Mouse (Mus musculus) hindlimb bud, embryonic 11.5 days (tissue): ENCODE measurements around the gene Nr3c2.

Experiments used
- DNase-seq: peaks from one replicate; pipeline ENCODE4 v3.0.0-alpha.2; 2012; ENCODE audit warnings: low read depth, low spot score; ENCODE audit errors: extremely low spot score

The Nr3c2 gene

GRCm38 (mm10) chr8:76899411-76900154 is at the start of gene Nr3c2:
Gene Nr3c2, plus strand, starts transcription at chr8:76899442.
- DNase-seq = no peak

DNA sequence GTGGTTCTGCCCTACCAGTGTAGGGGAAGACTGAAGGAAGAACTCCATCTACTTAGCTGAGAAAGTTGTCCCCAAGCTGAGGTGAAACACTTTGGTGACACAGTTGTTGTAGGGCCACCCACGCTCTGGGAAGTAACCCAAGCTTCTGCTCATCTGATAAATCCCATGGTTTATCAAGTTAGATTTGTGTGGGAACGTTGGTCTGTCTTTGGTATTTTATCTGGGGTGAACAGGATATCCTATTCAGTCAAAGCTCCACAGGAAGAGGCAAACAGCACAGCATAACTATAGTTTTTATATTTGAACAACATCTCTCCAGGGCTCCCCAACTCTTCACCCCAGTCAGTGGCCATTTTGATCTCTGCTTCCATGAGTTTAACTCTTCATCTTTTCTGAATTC is 40.7 kb upstream of the Nr3c2 start:
- DNase-seq = no peak

GRCm38 (mm10) chr8:76859709-76860108 is 39.5 kb upstream of the Nr3c2 start:
- no peak for DNase-seq

DNA sequence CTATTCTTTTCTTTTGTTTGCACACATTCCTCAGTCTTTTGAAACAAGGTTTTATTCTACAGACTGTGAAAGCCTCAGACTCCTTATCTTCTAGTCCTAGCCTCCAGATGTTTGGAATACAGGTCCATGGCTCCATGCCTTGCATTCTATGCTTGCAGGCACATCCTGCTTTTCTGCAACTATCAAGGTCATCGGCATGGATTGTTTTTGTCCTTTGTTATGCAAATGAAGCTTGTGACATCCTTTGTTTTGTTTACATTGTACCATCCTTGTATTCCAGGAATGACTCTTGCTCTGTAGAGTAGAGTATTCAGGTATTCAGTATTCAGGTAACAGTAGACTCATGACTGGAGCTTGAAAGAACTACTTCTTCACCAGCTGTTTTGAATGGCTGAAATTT is 36.2 kb upstream of the Nr3c2 start:
- DNase-seq = no peak

- no peak for DNase-seq
These were observed 22.4 kb upstream of the Nr3c2 start for GRCm38 (mm10) chr8:76876809-76877208.

DNA sequence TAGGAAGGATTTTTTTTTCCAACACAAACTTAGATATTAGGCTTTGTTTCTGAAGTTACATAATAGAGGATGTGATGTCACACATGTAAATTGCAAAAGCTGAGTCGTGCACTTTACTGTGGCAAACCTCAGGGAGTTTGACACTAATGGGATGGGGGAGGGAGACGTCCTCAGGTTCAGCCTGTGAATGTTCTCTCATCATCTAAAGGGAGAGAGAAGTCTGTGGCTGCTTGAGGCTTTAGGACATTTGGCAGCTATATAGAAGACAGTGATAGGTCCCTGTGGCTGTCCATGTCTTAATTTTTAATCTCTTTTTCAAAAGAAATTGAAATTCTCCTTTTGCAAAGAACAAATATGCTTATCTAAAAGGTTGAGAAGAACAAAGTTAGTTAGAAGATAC is 2.2 kb upstream of the Nr3c2 start:
- no peak for DNase-seq

GRCm38 (mm10) chr8:76898721-76899410 is 376 bp upstream of the Nr3c2 start:
- DNase-seq = no peak

DNA sequence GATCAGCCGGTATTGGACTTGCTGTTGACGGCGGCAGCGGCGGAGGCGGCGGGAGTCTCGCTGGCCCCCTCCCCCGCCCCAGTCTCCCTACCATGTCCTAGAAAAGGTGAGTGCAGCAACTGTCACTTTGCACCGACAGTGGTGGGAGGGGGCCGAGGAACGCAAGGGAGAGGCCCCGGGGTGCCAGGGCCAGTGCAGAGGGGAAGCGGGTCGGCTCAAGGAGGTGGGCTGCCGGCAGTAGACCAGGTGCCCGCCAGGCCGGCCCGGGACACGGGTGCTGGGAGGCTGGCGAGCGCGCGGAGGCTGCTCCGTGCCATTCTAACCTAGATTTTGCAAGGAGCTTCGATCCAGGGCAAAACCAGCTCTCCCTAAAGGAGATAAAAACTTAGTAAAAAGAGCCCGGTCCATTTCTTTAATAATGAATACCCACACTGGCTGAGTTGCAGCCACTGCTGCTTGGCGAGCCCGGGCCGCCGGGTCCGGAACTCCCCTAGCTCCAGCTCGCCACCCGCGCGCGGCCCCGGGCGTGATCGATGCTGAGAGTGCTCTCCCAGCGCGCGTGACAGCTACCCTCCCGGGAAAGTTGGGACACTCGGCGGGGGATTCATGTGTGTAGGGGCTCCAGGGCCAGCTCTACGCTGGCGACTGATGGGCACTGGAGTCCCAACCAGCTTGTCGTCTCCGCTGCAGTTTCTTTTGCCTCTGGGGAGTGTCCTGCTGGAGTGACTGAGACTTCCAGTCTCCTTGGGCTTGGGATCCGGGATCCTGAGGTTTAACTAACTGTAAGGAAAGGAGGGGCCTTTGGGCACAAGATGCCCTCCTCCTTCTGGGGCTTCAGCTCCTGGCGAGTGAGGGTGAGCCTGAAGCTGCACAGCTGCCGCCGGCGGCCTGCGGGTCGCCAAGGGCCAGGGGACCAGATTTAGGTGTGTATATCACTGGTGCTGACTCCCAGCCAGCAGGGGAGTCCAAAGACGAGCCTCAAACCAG is 1.2 kb downstream of the Nr3c2 start:
- DNase-seq = no peak

DNA sequence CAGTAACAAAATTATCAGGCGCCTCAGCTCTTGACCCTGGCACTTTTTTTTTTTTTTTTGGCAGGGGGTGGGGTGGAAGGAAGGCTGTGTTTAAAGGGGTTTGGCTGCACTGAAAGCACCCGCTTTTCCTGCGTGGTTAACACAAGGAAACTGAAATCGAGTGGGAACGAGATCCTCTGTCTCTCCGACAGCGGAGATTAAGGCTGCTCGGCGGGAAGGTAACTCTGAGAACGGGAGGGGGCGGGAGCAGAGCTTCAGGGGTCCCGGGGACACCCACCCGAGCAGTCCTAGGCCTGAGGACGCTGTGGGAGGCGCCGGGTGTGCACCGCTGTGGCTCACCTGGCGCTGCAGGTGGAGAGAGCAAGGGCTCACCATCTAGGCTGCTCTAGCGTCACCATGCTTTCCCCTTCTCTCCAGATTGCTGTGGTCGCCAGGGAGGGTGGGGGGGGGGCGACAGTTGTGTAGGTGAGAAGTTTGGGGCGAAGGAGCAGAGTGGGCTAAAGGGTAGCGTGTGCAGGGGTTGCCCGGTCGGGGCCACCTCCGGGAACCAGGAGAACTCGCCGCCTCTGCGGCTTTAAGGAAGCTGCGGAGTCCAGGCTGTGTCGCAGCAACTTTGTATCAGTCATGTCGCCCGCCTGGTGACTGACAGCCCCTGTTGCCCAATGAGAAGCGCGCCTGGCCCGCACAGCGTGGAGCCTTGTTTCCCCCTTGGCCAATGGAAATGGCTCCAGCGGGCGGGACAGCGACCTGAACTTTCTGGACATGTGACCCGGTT is 2.4 kb downstream of the Nr3c2 start:
- peak; percentile 75 for DNase-seq

DNA sequence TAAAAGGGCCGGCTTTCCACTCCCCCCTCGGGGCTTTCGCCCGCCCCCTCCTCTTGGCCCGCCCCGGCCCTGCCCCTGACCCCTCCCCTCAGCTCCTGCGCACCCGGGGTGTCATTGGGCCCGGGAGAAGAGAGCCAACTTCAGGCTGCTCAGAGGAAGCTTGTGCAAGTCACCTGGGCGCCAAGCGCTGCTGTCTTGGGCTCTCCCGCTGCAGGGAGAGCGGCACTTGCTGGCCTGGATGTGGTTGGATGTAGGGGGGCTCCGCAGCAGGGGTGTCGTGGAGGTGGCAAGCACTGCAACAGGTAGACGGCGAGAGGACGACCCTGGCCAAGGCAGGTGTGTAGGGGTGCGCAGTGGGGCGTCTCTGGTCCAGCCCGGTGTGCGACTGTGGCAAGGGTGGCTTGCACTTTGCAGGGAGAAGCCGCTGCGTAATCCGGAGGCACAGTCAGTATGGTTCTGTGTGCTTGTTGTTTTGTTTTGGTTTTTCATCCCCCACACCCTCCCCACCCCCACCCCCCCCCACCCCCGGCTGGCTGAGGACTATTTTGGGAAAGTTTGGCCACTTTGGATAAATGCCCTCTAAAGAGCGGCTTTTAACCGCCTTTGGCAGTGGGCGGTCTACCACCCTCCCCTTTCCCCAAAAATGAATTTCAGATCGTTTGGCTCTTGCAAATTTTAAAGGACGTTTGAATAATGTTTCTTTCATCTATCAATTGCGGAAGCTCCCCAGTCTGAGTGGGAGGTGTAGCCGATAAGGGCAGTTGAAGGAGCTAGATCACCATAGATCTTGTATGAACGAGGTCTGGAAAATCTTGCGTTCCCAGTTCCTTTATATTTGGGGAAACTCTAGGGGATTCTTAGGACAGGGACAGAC is 3.2 kb downstream of the Nr3c2 start:
- no peak for DNase-seq

DNA sequence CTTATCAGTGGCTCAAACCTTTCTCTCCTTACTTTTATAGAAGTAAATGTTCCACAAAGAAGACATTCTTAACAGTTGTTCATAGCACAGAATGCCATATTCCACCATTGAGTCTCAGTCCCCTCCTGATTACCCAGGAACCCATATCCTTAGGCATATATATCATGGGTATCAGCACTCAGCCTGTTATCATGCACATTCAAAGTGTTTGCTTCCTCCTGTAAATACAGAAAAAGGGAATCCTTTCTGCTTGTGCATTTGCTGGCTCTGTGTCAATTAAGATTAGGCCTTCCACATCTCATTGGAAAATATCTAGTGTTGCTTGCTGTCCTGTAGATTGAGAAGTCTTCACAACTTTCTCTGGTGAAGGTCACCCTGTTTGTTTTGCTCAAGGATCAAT is 12.0 kb downstream of the Nr3c2 start:
- DNase-seq = no peak

DNA sequence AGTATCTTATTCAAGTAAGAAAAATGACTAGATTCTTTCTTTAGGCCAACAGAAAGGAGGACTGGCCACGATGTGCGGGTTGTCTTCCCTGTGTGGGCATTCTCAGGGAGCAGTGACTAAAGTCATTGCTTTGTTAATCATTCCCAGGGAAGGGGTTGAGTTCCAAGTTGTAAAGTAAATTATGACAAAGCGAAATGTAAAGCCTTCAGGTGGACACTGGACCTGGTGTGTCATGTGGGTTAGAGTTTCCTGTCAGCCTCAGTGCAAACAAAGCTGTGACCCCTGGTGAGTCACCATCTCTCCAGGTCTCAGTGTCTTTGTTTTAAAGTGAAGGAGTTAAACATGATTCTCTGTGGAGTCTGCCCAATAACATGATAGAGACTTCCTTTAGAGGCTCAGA is 13.4 kb downstream of the Nr3c2 start:
- no peak for DNase-seq

DNA sequence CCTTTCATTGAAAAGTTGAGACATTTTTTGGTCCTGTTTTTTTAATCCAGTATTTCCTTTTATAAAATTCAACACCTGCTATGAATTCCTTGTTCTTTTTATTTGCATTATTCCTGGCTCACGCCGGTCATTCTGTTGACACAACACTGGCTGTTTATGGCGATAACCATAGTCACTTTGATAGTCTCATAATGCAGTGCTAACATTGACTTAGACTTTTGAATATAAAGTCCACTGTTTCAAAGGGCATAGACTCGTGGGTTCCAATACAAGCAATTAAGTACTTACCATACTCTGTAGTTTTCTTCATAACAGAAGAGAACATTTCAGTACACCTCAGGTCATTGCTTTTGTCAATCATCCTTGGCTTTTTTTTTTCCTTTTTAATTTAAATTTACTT is 14.0 kb downstream of the Nr3c2 start:
- no peak for DNase-seq

- no peak for DNase-seq
These were observed 16.0 kb downstream of the Nr3c2 start for GRCm38 (mm10) chr8:76915260-76915659.

GRCm38 (mm10) chr8:76919546-76919945 is 20.3 kb downstream of the Nr3c2 start:
- no peak for DNase-seq

DNA sequence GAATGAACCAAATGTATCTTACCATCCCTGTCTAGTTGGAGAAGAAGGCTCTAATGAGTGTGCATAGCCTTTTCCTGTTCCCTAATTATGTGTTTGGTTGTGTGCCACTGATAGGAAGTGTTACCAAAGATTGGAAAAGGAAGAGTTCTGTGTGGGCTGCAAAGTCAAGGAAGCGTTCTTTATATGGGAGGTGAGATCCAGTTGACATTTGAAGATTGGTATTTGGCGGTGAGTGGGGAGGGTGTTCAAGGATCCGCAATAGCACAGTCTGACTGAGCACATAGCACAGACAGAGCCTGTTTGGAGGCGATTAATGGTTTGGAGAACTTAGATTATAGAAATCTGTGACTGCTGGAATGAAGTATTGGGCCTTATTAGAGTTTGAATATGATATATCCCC is 24.9 kb downstream of the Nr3c2 start:
- DNase-seq = no peak

DNA sequence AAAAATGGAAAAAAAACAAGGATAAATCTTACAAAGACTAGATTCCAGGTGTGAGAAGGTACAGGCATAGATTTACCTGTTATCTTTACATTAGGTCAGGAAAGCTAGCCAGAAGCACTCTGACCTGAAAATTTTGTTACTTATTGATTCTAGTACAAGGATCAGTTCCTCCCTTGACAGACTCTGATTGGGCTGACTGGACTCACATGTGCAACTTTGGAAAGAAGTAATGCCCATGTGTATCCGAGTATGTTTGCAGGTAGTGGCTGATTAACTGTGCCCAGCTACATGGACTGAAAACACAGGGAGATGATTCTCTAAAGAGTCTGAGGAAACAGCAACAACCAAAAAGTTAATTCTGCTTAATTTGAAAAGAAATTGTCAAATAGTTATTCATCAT is 29.1 kb downstream of the Nr3c2 start:
- DNase-seq = no peak

DNA sequence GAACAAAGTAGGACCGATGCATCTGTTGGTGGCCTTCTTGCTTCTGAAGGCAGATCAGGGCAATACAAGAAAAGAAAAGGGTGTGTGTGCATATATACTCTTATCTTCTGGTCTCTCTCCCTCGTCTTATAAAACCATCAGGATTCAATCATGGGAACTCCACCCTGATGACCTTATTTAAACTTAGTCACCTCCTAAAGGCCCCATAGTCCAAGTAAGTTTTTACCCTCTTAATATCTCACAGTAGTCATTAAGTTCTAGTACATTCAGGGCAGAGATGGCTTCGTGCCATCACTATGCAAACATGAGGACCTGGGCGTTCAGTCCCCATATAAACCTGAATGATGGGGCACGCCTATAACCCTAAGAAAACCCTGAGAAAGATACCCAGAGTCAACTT is 29.6 kb downstream of the Nr3c2 start:
- DNase-seq = no peak

DNA sequence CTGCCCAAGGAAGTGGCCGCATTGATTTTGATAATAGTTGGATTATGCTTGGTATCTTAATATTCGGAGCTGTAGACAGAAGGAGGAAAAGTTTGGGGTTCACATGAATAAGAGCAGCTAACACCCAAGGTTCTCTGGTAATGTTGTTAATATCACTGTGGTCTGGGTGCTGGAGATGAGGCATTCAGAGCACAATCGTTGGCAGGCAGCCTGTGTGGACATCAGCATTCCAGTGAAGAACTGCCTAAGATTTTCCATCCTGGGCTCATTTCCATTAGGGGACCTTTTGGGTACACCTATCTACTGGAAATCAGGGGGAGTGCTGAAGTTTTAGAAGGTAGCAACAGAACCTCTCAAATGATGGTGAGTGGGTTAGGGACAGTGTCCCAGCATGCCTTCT is 65.8 kb downstream of the Nr3c2 start:
- DNase-seq = no peak

DNA sequence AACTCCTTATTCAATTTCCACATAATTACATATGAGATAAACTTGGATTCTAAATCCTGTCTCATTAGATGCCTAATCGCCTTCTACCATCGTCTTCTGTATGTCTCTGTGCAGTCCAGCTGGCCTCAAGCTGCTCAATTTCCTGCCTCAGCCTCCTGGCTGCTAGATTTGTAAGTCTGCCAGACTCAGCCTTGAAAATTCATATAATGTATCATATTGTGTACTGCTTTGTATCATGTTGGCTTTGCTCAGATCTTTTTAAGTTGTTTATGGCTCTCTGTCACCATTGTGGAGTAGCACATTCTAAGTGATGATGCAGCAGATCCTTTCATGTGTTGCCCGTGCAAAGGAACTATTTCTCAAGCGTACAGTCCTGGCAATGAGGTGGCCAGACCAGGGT is 71.9 kb downstream of the Nr3c2 start:
- no peak for DNase-seq
